Mouse (Mus musculus) cerebellum, adult 2 months (tissue): ENCODE results near the gene Rassf6.

Experiments
- CTCF ChIP-seq: fragments of 200-500 bp; IDR thresholded peaks from 2 replicates; pipeline ENCODE4 v1.5.1; 2011; ENCODE audit warnings: low read depth, mild to moderate bottlenecking, control low read depth, low read length, moderate library complexity, borderline replicate concordance; ENCODE audit not compliant: insufficient read depth
- POLR2A ChIP-seq: fragments of 200-500 bp; IDR thresholded peaks from 2 replicates; pipeline ENCODE4 v1.6.1; 2011; ENCODE audit warnings: low read length, control low read depth, borderline replicate concordance; ENCODE audit not compliant: insufficient read depth

DNA sequence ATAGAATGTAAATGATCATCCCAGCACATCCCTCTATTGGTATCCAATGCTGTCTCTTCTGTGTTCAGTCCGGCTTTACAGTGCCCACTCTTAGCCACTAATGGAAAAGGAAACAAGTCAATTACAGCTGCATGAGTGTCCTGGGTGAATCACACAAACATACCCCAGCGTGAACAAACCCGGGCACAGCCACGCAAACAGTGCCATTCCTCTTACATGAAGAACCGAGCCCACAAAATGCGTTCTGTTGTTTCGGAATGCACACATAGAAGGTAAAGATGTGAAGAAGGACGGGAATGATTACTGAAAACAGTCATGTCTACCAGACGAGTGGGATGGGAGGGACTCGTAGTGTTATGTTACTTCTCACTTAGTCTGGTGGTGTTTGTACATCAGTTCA, 47.5 kb upstream of the Rassf6 start:
- TF ChIP-seq POLR2A (no peak), CTCF (no peak)
